Mouse (Mus musculus) myocyte (in vitro differentiated cells): ENCODE data around the gene H2afy. TPM values are rescaled to one million over a fixed set of nuclear protein-coding genes. Genes with fewer than 3 reads are reported as not detected.

Experiments
- H3K27me3 ChIP-seq: one replicate; pipeline ENCODE4 v1.6.1; 2011; ENCODE audit not compliant: control insufficient read depth, insufficient read depth, insufficient read length
- H3K36me3 ChIP-seq: one replicate; pipeline ENCODE4 v1.6.1; 2011; ENCODE audit not compliant: control insufficient read depth, insufficient read depth
- H3K4me2 ChIP-seq: one replicate; pipeline ENCODE4 v1.6.1; 2011; ENCODE audit warnings: low read depth, control low read depth
- H3K4me3 ChIP-seq: one replicate; pipeline ENCODE4 v1.5.1; 2011; ENCODE audit warnings: mild to moderate bottlenecking, control low read depth, moderate library complexity
- H3K79me2 ChIP-seq: one replicate; pipeline ENCODE4 v1.6.1; 2011; ENCODE audit not compliant: control insufficient read depth, insufficient read depth
- H3ac ChIP-seq: one replicate; pipeline ENCODE4 v1.6.1; 2011; ENCODE audit not compliant: control insufficient read depth, insufficient read length
- CEBPB ChIP-seq: IDR thresholded peaks from 2 replicates; pipeline ENCODE4 v1.6.1; 2011; ENCODE audit warnings: mild to moderate bottlenecking, moderate library complexity; ENCODE audit not compliant: poor library complexity, insufficient read depth, severe bottlenecking
- E2F4 ChIP-seq: IDR thresholded peaks from one replicate; pipeline ENCODE4 v1.6.1; 2011; ENCODE audit warnings: mild to moderate bottlenecking, control low read depth, moderate library complexity; ENCODE audit not compliant: insufficient read depth
- MAX ChIP-seq: IDR thresholded peaks from one replicate; pipeline ENCODE4 v1.6.1; 2011; ENCODE audit warnings: low read depth, mild to moderate bottlenecking, control low read depth
- MYOD1 ChIP-seq, 3 experiments: IDR thresholded peaks; one replicate each; pipeline ENCODE4 v1.6.1; 2011; ENCODE audit warnings: control low read depth in 2 of 3, low read depth in 2 of 3, mild to moderate bottlenecking in 2 of 3, moderate library complexity in 1 of 3; ENCODE audit not compliant: insufficient read length in 2 of 3, control insufficient read depth in 1 of 3
- MYOG ChIP-seq, 3 experiments: IDR thresholded peaks; one replicate each; pipeline ENCODE4 v1.6.1; 2011; ENCODE audit warnings: control low read depth in 2 of 3, low read depth in 2 of 3, mild to moderate bottlenecking in 2 of 3; ENCODE audit not compliant: insufficient read length in 2 of 3, control insufficient read depth in 1 of 3, insufficient read depth in 1 of 3
- POLR2A ChIP-seq: IDR thresholded peaks from one replicate; pipeline ENCODE4 v1.6.1; 2011; ENCODE audit warnings: low read depth, mild to moderate bottlenecking, control low read depth, moderate library complexity; ENCODE audit not compliant: insufficient read length
- POLR2AphosphoS2 ChIP-seq: IDR thresholded peaks from one replicate; pipeline ENCODE4 v1.6.1; 2011; ENCODE audit warnings: low read depth, control low read depth; ENCODE audit not compliant: insufficient read length
- REST ChIP-seq: IDR thresholded peaks from one replicate; pipeline ENCODE4 v1.6.1; 2011; ENCODE audit warnings: mild to moderate bottlenecking, control low read depth, moderate library complexity; ENCODE audit not compliant: insufficient read depth, insufficient read length
- SRF ChIP-seq: IDR thresholded peaks from one replicate; pipeline ENCODE4 v1.6.1; 2011; ENCODE audit warnings: low read depth; ENCODE audit not compliant: control insufficient read depth, insufficient read length
- TCF12 ChIP-seq: IDR thresholded peaks from one replicate; pipeline ENCODE4 v1.6.1; 2011; ENCODE audit warnings: mild to moderate bottlenecking, control low read depth; ENCODE audit not compliant: poor library complexity, insufficient read depth, severe bottlenecking
- TCF3 ChIP-seq: IDR thresholded peaks from one replicate; pipeline ENCODE4 v1.6.1; 2011; ENCODE audit warnings: low read depth, control low read depth; ENCODE audit not compliant: insufficient read length
- USF1 ChIP-seq: IDR thresholded peaks from one replicate; pipeline ENCODE4 v1.6.1; 2011; ENCODE audit warnings: low read depth, mild to moderate bottlenecking, control low read depth, moderate library complexity
- polyA plus RNA-seq: library from polyadenylated mRNA; unstranded; fragments of >200 nt; fragmentation: generic; extraction: Trizol; gene quantifications from one replicate; pipeline ENCODE4 v1.2.1, GENCODE M21; 2012; ENCODE audit warnings: missing spikeins

Gene H2afy
- polyA plus RNA-seq, 1 experiment = 62.8 TPM

GRCm38 (mm10) chr13:56069643-56070042 is 66.5 kb downstream of the H2afy start:
- Histone ChIP-seq H3K36me3 (peaks cover 2% of the 10 kb centered on the region), H3K4me2 (no peak overlapping the region), H3ac (no peak overlapping the region), H3K4me3 (no peak overlapping the region), H3K27me3 (no peaks in the 10 kb centered on the region), H3K79me2 (no peaks in the 10 kb centered on the region)
- TF ChIP-seq POLR2A (no peak), USF1 (no peak), MYOG (IDR thresholded peaks at IDR 0.05; ENCODE audit: control insufficient read depth in 1 of 3, insufficient read depth in 1 of 3, insufficient read length in 2 of 3, low read depth in 2 of 3) (no peak), MAX (no peak)

- Histone ChIP-seq H3K4me2 (no peak overlapping the region), H3K4me3 (no peak overlapping the region), H3K36me3 (peaks cover 2% of the 10 kb centered on the region), H3K27me3 (no peaks in the 10 kb centered on the region), H3ac (no peak overlapping the region), H3K79me2 (no peaks in the 10 kb centered on the region)
- TF ChIP-seq POLR2AphosphoS2 = no peak
- no peak for TF ChIP-seq MYOD1 (IDR thresholded peaks at IDR 0.05; ENCODE audit: control insufficient read depth in 1 of 3, insufficient read length in 2 of 3, low read depth in 2 of 3)
- TF ChIP-seq REST = no peak
- TF ChIP-seq USF1 = no peak
- no peak for TF ChIP-seq TCF3
- TF ChIP-seq E2F4 = no peak
- TF ChIP-seq MYOG (IDR thresholded peaks at IDR 0.05; ENCODE audit: control insufficient read depth in 1 of 3, insufficient read depth in 1 of 3, insufficient read length in 2 of 3, low read depth in 2 of 3) = no peak
- TF ChIP-seq MAX = no peak
- TF ChIP-seq TCF12 = no peak
- TF ChIP-seq POLR2A = no peak
- TF ChIP-seq CEBPB = no peak
- no peak for TF ChIP-seq SRF
These were observed 67.6 kb downstream of the H2afy start for GRCm38 (mm10) chr13:56068517-56068916.

GRCm38 (mm10) chr13:56066904-56067303 is 69.3 kb downstream of the H2afy start:
- TF ChIP-seq TCF3 (no peak), POLR2A (no peak), MYOG (IDR thresholded peaks at IDR 0.05; ENCODE audit: control insufficient read depth in 1 of 3, insufficient read depth in 1 of 3, insufficient read length in 2 of 3, low read depth in 2 of 3) (no peak), SRF (no peak), REST (no peak), CEBPB (no peak), E2F4 (no peak), TCF12 (no peak), MYOD1 (IDR thresholded peaks at IDR 0.05; ENCODE audit: control insufficient read depth in 1 of 3, insufficient read length in 2 of 3, low read depth in 2 of 3) (no peak), USF1 (no peak), POLR2AphosphoS2 (no peak), MAX (no peak)
- Histone ChIP-seq H3K36me3 (peaks cover 2% of the 10 kb centered on the region), H3K27me3 (no peaks in the 10 kb centered on the region)

GRCm38 (mm10) chr13:56066152-56066551 is 70.0 kb downstream of the H2afy start:
- H3K36me3 ChIP-seq = peaks cover 2% of the 10 kb centered on the region
- H3K4me2 ChIP-seq = no peak overlapping the region
- no peak overlapping the region for H3K4me3 ChIP-seq
- no peak overlapping the region for H3ac ChIP-seq
- H3K27me3 ChIP-seq = no peaks in the 10 kb centered on the region
- H3K79me2 ChIP-seq = no peaks in the 10 kb centered on the region
- TF ChIP-seq REST (no peak), TCF12 (no peak), E2F4 (no peak), MYOD1 (IDR thresholded peaks at IDR 0.05; ENCODE audit: control insufficient read depth in 1 of 3, insufficient read length in 2 of 3, low read depth in 2 of 3) (no peak), TCF3 (no peak), SRF (no peak), MYOG (IDR thresholded peaks at IDR 0.05; ENCODE audit: control insufficient read depth in 1 of 3, insufficient read depth in 1 of 3, insufficient read length in 2 of 3, low read depth in 2 of 3) (no peak), CEBPB (no peak), MAX (no peak), POLR2AphosphoS2 (no peak), USF1 (no peak), POLR2A (no peak)

More at GRCm38 (mm10) chr13:56066904-56067303, 69.3 kb downstream of the H2afy start:
- Histone ChIP-seq H3K4me3 (no peak overlapping the region), H3K4me2 (no peak overlapping the region), H3ac (no peak overlapping the region), H3K79me2 (no peaks in the 10 kb centered on the region)

GRCm38 (mm10) chr13:56057761-56058160 is 78.4 kb downstream of the H2afy start:
- H3K27me3 ChIP-seq = no peaks in the 10 kb centered on the region
- no peak overlapping the region for H3ac ChIP-seq
- no peak for TF ChIP-seq E2F4
- TF ChIP-seq MYOG (IDR thresholded peaks at IDR 0.05; ENCODE audit: control insufficient read depth in 1 of 3, insufficient read depth in 1 of 3, insufficient read length in 2 of 3, low read depth in 2 of 3) = no peak
- TF ChIP-seq SRF = no peak
- TF ChIP-seq POLR2AphosphoS2 = no peak
- no peak for TF ChIP-seq TCF12
- TF ChIP-seq USF1 = no peak
- TF ChIP-seq REST = no peak
- no peak for TF ChIP-seq MYOD1 (IDR thresholded peaks at IDR 0.05; ENCODE audit: control insufficient read depth in 1 of 3, insufficient read length in 2 of 3, low read depth in 2 of 3)
- no peak for TF ChIP-seq TCF3
- no peak for TF ChIP-seq POLR2A
- no peak for TF ChIP-seq MAX
- TF ChIP-seq CEBPB = no peak

More at GRCm38 (mm10) chr13:56057761-56058160, 78.4 kb downstream of the H2afy start:
- Histone ChIP-seq H3K36me3 (no peaks in the 10 kb centered on the region), H3K4me3 (no peak overlapping the region), H3K4me2 (no peak overlapping the region), H3K79me2 (no peaks in the 10 kb centered on the region)
